Mouse (Mus musculus) ES-E14 (cell line): ENCODE measurements around the gene Tff3. TPM values are rescaled to one million over a fixed set of nuclear protein-coding genes. Genes with fewer than 3 reads are reported as not detected.

Experiments
- DNase-seq: peaks from one replicate; pipeline ENCODE4 v3.0.0-alpha.2; 2013; ENCODE audit warnings: low read depth, low spot score
- H3K27ac ChIP-seq: 2 replicates; pipeline ENCODE4 v1.5.1; 2012; ENCODE audit warnings: low read depth, mild to moderate bottlenecking, low read length, moderate library complexity, mixed read lengths; ENCODE audit not compliant: poor library complexity, insufficient read depth, severe bottlenecking
- H3K36me3 ChIP-seq: 2 replicates; pipeline ENCODE4 v1.6.1; 2012; ENCODE audit warnings: mild to moderate bottlenecking, low read length, moderate library complexity, mixed read lengths; ENCODE audit not compliant: control insufficient read depth, poor library complexity, insufficient read depth, severe bottlenecking
- H3K4me1 ChIP-seq, 2 experiments: fragments of 150-350 bp in 1 of 2; sonication (generic) in 1 of 2; 2 replicates each; pipeline ENCODE4 v1.6.1; 2012; ENCODE audit warnings: low read length in 2 of 2, mild to moderate bottlenecking in 1 of 2, mixed read lengths in 1 of 2; ENCODE audit not compliant: control insufficient read depth in 2 of 2, insufficient read depth in 2 of 2, poor library complexity in 1 of 2
- H3K4me3 ChIP-seq, 2 experiments: fragments of 150-350 bp in 1 of 2; sonication (generic) in 1 of 2; 2 replicates each; pipeline ENCODE4 v1.5.1; 2012; ENCODE audit warnings: low read length in 2 of 2, low read depth in 1 of 2, mild to moderate bottlenecking in 1 of 2, mixed read lengths in 1 of 2; ENCODE audit not compliant: insufficient read depth in 1 of 2, poor library complexity in 1 of 2, severe bottlenecking in 1 of 2
- H3K9ac ChIP-seq: 2 replicates; pipeline ENCODE4 v1.6.1; 2012; ENCODE audit warnings: low read depth, mild to moderate bottlenecking, low read length, mixed read lengths; ENCODE audit not compliant: poor library complexity, insufficient read depth, severe bottlenecking
- H3K9me3 ChIP-seq: fragments of 150-350 bp; sonication (generic); 2 replicates; pipeline ENCODE4 v1.6.1; 2012; ENCODE audit warnings: low read depth, mild to moderate bottlenecking, low read length; ENCODE audit not compliant: control insufficient read depth, insufficient read depth
- CHD2 ChIP-seq: IDR thresholded peaks from 2 replicates; pipeline ENCODE4 v1.6.1; 2014; ENCODE audit warnings: mild to moderate bottlenecking, low read depth, low read length, inconsistent platforms
- HCFC1 ChIP-seq: IDR thresholded peaks from 2 replicates; pipeline ENCODE4 v1.6.1; 2012; ENCODE audit warnings: low read length, inconsistent platforms, borderline replicate concordance; ENCODE audit not compliant: insufficient read depth
- MAFK ChIP-seq: IDR thresholded peaks from 2 replicates; pipeline ENCODE4 v1.6.1; 2014; ENCODE audit warnings: mild to moderate bottlenecking, low read depth, low read length, inconsistent platforms; ENCODE audit not compliant: insufficient read depth
- ZC3H11A ChIP-seq: IDR thresholded peaks from 2 replicates; pipeline ENCODE4 v1.6.1; 2012; ENCODE audit warnings: low read depth, mild to moderate bottlenecking, inconsistent platforms, low read length, borderline replicate concordance
- ZNF384 ChIP-seq: IDR thresholded peaks from 2 replicates; pipeline ENCODE4 v1.6.1; 2012; ENCODE audit warnings: low read depth, low read length, inconsistent platforms
- in situ Hi-C, 2 experiments: fragments of 600-800 bp; cut with MboI; formaldehyde crosslinking; loops; one replicate each; pipeline ENCODE4 v1.15.1; 2025; ENCODE audit warnings: low sequenced_read_pairs in 2 of 2, inconsistent platforms in 1 of 2; ENCODE audit not compliant: unreplicated experiment in 2 of 2
- total RNA-seq: library from RNA; depleted of rRNA; stranded (reverse); fragments of 300-350 nt; gene quantifications from 2 replicates; pipeline ENCODE4 v1.2.3, GENCODE M21; 2012

Gene Tff3
- total RNA-seq, 1 experiment: not detected

DNA sequence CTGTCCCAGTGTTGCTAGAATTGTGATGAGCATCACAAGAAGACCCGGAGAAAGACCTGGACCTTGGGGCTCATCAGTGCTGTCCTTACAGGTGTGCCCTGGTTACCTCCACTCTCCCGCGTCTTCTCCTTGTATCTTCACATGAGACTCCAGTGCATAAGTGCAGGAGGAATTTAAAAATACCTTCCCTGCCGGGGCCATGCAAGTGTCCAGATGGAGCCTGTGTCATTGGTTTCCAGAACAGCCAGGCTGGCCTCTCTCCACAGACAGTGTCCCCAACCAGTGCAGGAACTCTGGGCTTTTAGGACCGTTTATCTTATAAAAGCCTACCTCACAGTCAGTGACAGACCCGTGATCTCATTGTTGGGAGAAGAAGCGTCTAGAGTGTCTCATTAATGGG is 33.9 kb downstream of the Tff3 start:
- Histone ChIP-seq H3K36me3 (no peaks in the 10 kb centered on the region; the same call in 1 of the 2 replicates), H3K27ac (no peak overlapping the region), H3K9ac (no peak overlapping the region), H3K4me1 (peaks cover 0 to 15% of the 10 kb centered on the region in 2 experiments; a peak in 3 of 4 replicates), H3K4me3 (no peak overlapping the region), H3K9me3 (no peaks in the 10 kb centered on the region)
- TF ChIP-seq ZNF384 (no peak), ZC3H11A (no peak), CHD2 (no peak)
- in situ Hi-C loops: no loop called here
- no peak for DNase-seq

DNA sequence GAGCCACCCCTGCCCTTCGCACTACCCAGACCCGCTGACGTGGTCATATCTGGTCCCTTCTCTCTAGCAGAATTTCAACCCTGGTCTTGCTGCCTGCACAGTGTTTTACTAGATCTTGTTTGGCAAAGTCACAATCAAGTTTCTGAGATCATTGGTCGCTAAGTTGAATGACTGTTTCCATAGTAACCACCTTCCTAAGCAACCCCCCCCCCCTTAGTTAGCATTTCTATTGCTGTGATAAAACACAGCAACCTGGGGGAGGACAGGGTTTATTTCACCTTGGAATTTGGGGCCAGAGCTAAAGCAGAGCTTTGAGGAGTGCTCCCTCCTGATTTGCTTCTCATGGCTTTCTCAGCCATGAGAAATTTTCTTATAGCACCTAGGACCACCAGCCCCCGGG is 34.7 kb downstream of the Tff3 start:
- peaks cover 0 to 15% of the 10 kb centered on the region in 2 experiments; a peak in 3 of 4 replicates for H3K4me1 ChIP-seq
- no peak overlapping the region for H3K9ac ChIP-seq
- DNase-seq: no peak
- TF ChIP-seq HCFC1: no peak
- TF ChIP-seq ZNF384: no peak
- no peak for TF ChIP-seq CHD2
- TF ChIP-seq ZC3H11A: no peak
- H3K27ac ChIP-seq: no peak overlapping the region
- H3K9me3 ChIP-seq: no peaks in the 10 kb centered on the region
- H3K36me3 ChIP-seq: no peaks in the 10 kb centered on the region; the same call in 1 of the 2 replicates
- H3K4me3 ChIP-seq: no peak overlapping the region
- in situ Hi-C loops: no loop called here

DNA sequence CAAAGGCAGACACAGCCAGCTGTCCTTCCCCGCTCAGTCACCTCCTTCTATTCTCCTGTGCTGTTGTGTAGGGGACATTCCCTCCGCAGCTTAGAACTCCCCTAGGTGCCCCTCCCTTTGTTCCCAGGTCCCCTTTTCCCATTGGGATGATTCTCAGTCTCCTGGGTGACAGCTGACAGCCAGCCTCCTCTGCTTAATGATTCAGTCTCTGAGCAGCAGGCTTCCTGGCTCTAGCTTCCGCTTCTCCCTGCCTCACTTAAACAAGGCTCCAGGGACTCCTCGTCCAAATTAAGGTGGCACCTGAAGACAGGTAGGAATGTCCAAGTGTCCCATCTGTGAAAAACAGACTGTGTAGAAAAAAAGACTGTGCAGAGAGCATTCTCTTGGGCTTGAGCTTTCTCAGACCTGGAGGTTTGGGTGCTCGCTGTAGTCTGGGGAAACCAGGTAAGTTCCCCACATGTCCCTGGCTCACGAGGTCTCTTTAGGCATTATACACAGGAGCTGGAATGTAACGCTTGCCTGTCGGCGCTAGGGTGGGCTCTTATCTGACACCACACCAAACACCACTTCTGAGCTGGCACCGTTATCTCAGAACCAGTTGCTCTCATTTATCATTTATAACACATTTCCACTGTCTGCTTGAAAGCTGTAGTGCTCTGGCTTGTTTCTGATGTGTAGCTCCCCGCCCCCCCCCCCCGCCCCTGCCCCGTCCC is 38.3 kb downstream of the Tff3 start:
- Histone ChIP-seq H3K27ac (no peak overlapping the region), H3K9me3 (no peaks in the 10 kb centered on the region), H3K4me1 (peaks cover 0 to 20% of the 10 kb centered on the region in 2 experiments; a peak in 3 of 4 replicates), H3K36me3 (no peaks in the 10 kb centered on the region; the same call in 1 of the 2 replicates), H3K4me3 (no peak overlapping the region), H3K9ac (no peak overlapping the region)
- in situ Hi-C loops: no loop called here
- no peak for DNase-seq
- no peak for TF ChIP-seq MAFK
- TF ChIP-seq ZNF384: no peak
- TF ChIP-seq CHD2: no peak
- TF ChIP-seq ZC3H11A: no peak
- no peak for TF ChIP-seq HCFC1

DNA sequence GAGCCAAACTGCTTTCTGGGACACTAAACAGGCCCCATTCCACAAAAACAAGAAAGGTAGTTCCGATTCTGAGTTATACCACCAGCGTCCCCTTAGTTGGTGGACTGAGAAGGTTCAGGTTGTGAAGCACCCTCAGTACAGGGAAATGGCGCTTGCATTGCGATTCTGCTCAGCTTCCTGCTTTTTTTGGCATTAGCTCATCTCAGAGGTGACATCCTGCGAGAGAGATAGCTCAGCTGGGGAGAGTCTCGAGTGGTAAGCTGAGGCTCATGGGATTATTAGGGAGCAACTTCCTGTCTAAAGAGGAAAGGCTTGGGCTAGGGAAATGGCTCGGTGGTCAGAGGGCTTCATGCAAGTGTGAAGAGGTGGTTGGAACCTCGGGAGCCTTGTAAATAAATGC is 39.6 kb downstream of the Tff3 start:
- Histone ChIP-seq H3K4me1 (peaks cover 0 to 12% of the 10 kb centered on the region in 2 experiments; a peak in 2 of 4 replicates), H3K9me3 (no peaks in the 10 kb centered on the region), H3K4me3 (no peak overlapping the region), H3K9ac (no peak overlapping the region), H3K27ac (no peak overlapping the region), H3K36me3 (no peaks in the 10 kb centered on the region; the same call in 1 of the 2 replicates)
- TF ChIP-seq MAFK: no peak
- TF ChIP-seq CHD2: no peak
- no peak for TF ChIP-seq ZC3H11A
- no peak for TF ChIP-seq HCFC1
- TF ChIP-seq ZNF384: no peak
- DNase-seq: no peak
- in situ Hi-C loops: no loop called here

DNA sequence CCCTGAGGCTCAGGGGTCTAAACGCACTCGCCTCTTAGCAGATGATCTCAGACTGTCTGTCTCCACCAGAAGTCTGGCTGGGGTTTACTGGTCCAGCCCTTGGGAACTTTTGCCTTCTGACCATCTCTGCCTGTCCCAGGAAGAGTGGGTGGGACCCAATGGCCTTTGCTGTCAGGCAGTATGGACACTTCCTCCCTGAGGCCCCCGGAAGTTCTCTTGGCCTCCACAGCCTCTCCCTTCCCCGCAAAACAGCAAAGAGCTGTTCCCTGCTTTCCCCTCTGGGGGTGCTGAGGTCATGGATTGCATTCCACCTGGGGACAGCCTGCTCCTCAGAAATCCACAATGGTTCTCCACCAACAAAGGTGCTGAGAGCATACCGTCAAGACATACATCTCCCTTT is 40.7 kb downstream of the Tff3 start:
- Histone ChIP-seq H3K27ac (no peak overlapping the region), H3K9ac (no peak overlapping the region), H3K4me1 (peaks cover 0 to 5% of the 10 kb centered on the region in 2 experiments; a peak in 1 of 4 replicates), H3K36me3 (no peaks in the 10 kb centered on the region; the same call in 1 of the 2 replicates), H3K9me3 (no peaks in the 10 kb centered on the region), H3K4me3 (no peak overlapping the region)
- DNase-seq: no peak
- in situ Hi-C loops: no loop called here
- TF ChIP-seq CHD2 (no peak), MAFK (no peak), ZC3H11A (no peak), HCFC1 (no peak), ZNF384 (no peak)
